Comparison of ENCODE assay signal across 29 mouse cellular contexts in genomic region chr14:72527126-72527525, GRCm38 (mm10). TPM values are rescaled to one million over a fixed set of nuclear protein-coding genes. Genes with fewer than 3 reads are reported as not detected.
"Had no signal": no experiment of that assay in that cellular context is flagged by ENCODE, and none has a peak within 500 bp of the region (broad histone marks: within the 10 kb centered on the region; RNA-seq: fewer than 3 reads in every experiment).

No protein-coding gene starts in this region.

- H3K4me3 ChIP-seq: gastrocnemius, adult 2 months; heart, embryonic 10.5 days; heart, embryonic 12.5 days; hindbrain, embryonic 10.5 days; hindbrain, embryonic 12.5 days; intestine, embryonic 15.5 days; kidney, embryonic 15.5 days; layer of hippocampus, adult 2 months; left cerebral cortex, adult 2 months; limb, embryonic 13.5 days; limb, embryonic 15.5 days; liver, embryonic 12.5 days had no signal

- H3K4me2 ChIP-seq: heart, embryonic 12.5 days; hindbrain, embryonic 12.5 days; hindbrain, embryonic 14.5 days; intestine, embryonic 15.5 days; kidney, embryonic 15.5 days; limb, embryonic 13.5 days; limb, embryonic 15.5 days; liver, embryonic 12.5 days had no signal

- H3K27ac ChIP-seq: gastrocnemius, adult 2 months; heart, embryonic 10.5 days; hindbrain, embryonic 10.5 days; hindbrain, embryonic 12.5 days; hindbrain, embryonic 14.5 days; intestine, embryonic 15.5 days; kidney, embryonic 15.5 days; kidney, postnatal 0 days; layer of hippocampus, adult 2 months; left cerebral cortex, adult 2 months; limb, embryonic 13.5 days; limb, embryonic 15.5 days; liver, embryonic 12.5 days; liver, embryonic 14.5 days had no signal

- ATAC-seq: forebrain, embryonic 16.5 days; hindbrain, embryonic 16.5 days; inflammation-experienced regulatory T-cells, adult 6 months; intestine, embryonic 15.5 days; intestine, postnatal 0 days; liver, embryonic 12.5 days had no signal

- H3K36me3 ChIP-seq: heart, embryonic 10.5 days; heart, embryonic 12.5 days; hindbrain, embryonic 10.5 days; hindbrain, embryonic 12.5 days; intestine, embryonic 15.5 days; kidney, embryonic 15.5 days; limb, embryonic 13.5 days; limb, embryonic 15.5 days; liver, embryonic 12.5 days had no signal

- H3K9ac ChIP-seq: heart, embryonic 12.5 days; hindbrain, embryonic 12.5 days; hindbrain, embryonic 14.5 days; intestine, embryonic 15.5 days; kidney, embryonic 15.5 days; limb, embryonic 13.5 days; limb, embryonic 15.5 days; liver, embryonic 12.5 days; liver, embryonic 14.5 days had no signal

- DNase-seq: gastrocnemius, adult 2 months; gastrocnemius, postnatal 10 days; gastrocnemius, postnatal 25 days; heart, adult 18-20 months; heart, postnatal 10 days; heart, postnatal 4 days; kidney, postnatal 25 days had no signal

- H3K9me3 ChIP-seq: heart, embryonic 10.5 days; heart, embryonic 12.5 days; hindbrain, embryonic 10.5 days; hindbrain, embryonic 12.5 days; intestine, embryonic 15.5 days; kidney, embryonic 15.5 days; limb, embryonic 13.5 days; limb, embryonic 15.5 days; liver, embryonic 12.5 days had no signal

RNA-seq across cellular contexts. Expression of gene Gm9195, which starts 35.5 kb away (rescaled TPM):
- polyA plus RNA-seq: forebrain, embryonic 16.5 days; frontal cortex, adult 2 months; heart, embryonic 10.5 days; heart, embryonic 12.5 days; heart, embryonic 14.5 days; hindbrain, embryonic 10.5 days; hindbrain, embryonic 12.5 days; hindbrain, embryonic 14.5 days; hindbrain, embryonic 16.5 days; inflammation-experienced regulatory T-cells, adult 6 months; intestine, embryonic 15.5 days; intestine, postnatal 0 days; kidney, embryonic 15.5 days; kidney, postnatal 0 days; limb, embryonic 11.5 days; limb, embryonic 13.5 days; limb, embryonic 15.5 days; liver, adult 2 months; liver, embryonic 12.5 days; liver, embryonic 14.5 days had no signal
